Mouse (Mus musculus) megakaryocyte, adult 5-6 weeks (primary cell): Measurements from ENCODE around the gene 9230102O04Rik. TPM values are rescaled to one million over a fixed set of nuclear protein-coding genes. Genes with fewer than 3 reads are reported as not detected.

ENCODE experiments used
- ATAC-seq: 2 replicates; pipeline ENCODE4 v1.8.0; 2016; ENCODE audit warnings: mild to moderate bottlenecking, inconsistent platforms; ENCODE audit not compliant: poor library complexity, severe bottlenecking
- total RNA-seq, 2 experiments: library from RNA; stranded (forward) in 1 of 2; stranded (reverse) in 1 of 2; fragments of 153-499, 151-499 nt in 1 of 2; fragments of 221-1000, 200-1000 nt in 1 of 2; gene quantifications; 2 replicates each; pipeline versions ENCODE4 v1.2.3 to v1.2.4; 2015 to 2017

9230102O04Rik gene
- total RNA-seq, 2 experiments from 2014 or later: not detected

DNA sequence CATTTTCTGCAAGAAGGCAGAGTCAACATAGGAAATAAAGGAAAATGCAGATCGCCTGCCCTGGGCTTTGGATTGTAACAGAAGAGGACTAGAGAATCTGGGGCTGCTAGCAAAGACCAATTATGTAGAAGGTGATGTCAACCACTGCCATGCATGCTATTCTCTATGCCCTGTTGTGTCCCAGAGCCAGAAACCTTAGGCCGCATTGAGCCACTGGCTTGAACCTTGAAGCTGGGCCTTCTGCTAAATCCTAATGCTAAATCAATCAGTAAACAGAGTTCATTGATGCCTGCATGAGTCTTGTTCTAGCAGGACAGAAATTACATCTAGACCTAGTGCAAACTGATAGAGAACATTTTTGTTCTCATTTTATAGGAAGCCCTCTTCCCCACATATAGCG is 3.3 kb downstream of the 9230102O04Rik start:
- ATAC-seq: no peak

DNA sequence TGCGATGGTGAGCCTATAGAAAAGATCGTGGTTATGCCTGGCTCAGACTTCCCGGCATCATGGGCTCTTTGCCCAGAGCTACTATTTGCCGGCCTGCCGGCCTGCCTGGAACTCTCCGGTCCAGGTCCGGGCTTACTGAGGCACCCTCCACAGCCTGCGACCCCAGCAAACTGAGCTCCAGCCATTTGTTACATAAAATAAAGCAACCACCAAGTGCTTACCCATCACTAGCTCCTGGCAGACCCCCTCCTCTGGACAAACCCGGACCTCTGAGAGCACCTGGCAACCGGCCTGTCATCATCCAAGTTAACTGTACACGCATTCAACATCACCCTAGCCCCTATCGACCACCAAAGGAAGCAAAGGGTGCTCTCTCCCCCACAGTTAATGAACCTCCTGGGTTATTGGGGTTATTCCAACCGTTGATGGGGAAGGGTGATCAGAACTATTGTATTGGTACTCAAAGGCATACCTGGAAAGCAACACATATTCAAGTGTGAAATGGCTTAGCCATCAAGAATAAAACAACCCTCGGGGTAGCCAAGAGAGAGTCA is 4.0 kb downstream of the 9230102O04Rik start:
- no peak for ATAC-seq

DNA sequence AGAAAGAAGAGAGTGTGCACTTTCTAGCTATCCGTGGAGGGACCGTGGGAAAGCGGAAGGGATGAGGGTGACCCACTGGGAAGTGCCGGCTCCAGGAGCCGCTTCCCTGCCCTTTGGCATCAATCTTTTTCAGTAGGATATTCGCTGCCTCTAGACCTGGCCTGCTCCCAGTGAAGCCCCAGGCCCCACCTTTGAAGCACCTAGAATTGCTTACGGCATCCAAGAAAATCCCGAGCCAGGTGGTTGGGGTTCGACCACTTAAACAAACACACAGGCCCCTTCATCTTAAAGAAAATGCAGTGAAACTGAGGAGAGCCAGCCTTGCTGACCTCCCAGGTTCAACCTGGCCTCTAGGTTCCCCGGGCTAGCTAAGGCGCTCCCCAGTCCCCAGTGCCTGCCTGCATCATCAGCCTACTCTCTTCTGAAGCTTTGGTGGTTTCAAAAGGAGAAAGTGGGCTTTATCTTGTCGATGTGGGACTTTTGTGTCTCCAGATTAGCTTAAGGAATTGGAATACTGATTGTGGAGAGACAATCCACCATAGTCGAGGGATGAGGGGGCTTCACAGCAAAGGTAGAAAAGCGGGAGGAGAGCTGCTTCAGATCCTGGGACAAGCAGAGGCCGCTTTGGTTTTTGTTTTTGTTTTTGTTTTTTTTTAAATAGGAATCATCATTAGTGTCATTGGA is 4.7 kb downstream of the 9230102O04Rik start:
- no peak for ATAC-seq

DNA sequence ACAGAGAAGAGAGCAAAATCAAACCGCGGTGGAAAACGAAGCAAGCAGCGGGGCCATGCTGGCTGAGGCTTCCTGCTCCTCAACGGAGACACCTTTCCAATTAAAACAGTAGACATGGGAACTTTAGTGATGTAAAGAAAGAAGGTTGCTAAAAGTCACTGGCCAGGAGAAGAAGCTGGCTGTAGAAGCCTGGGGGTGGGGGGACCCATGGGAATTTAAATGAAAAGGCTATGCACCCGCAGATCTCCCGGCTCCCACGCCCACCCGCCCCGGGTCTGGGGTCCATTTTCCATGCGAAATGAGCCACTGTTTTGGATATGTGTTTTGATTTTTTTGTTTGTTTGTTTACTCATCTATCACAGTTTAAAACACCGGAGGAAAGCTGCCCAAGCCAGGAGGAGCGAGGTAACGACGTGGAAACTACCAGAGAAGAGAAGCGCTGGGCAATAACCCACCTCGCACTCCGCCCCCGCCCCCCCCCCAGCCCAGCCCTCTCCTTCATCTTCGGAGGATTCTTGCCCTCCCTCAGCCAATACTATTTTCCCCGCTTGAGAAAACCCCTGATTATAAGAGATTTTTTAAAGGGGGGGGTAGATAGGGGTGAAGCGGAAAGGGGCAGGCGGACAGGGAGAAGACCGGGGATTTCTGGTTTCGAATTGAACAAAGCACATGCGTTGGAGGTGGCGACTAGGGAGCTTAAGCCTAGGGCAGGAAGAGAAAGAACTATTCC is 5.4 kb downstream of the 9230102O04Rik start:
- ATAC-seq: no peak

DNA sequence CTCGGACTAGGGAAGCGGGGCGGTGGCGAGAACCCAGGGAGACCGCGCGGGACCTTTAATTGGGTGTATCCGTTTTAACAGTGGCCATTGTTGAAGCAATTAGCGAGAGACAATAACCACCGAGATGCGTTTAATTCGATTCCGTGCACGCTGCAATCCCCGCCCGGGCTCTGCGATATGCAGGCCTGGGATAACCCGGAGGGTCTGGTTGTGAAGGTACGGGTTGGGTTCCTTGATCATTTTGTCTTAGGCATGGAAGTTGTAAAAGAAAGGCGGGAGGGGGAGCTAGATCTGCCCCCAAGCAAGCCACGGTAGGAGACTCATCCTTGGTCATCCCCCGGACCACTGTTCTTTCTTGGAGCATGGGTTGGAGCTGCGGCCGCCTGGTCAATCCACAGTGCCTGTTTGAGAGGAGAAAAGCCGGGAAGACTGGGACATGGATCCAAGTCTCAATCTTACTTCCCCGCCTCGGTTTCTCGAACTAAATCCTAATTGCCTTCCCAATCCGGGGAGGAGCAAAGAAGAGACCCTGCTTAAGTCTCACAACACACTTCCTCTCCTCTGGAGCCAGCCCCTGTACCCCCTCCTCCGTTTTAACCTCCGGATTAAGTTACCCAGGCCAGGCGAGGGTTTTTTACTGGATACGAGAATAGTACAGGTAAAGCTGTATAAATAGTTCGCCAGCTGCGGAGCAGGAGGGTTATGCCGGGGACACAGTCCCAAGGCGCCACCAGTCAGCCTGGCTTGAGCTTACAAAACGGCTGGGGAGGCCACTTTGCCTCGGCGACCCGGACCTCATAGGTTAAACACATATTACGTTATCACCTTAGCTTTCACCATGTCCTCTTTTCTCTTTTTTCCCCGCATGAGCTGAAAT is 6.2 kb downstream of the 9230102O04Rik start:
- no peak for ATAC-seq

- no peak for ATAC-seq
These were observed 6.9 kb downstream of the 9230102O04Rik start for GRCm38 (mm10) chr2:9882371-9882925.

GRCm38 (mm10) chr2:9881611-9882023 is 7.7 kb downstream of the 9230102O04Rik start:
- no peak for ATAC-seq

- no peak for ATAC-seq
These were observed 8.2 kb downstream of the 9230102O04Rik start, which contains the start of gene 4930412O13Rik for GRCm38 (mm10) chr2:9881051-9881591. 4930412O13Rik (plus strand) TSS chr2:9881252.

DNA sequence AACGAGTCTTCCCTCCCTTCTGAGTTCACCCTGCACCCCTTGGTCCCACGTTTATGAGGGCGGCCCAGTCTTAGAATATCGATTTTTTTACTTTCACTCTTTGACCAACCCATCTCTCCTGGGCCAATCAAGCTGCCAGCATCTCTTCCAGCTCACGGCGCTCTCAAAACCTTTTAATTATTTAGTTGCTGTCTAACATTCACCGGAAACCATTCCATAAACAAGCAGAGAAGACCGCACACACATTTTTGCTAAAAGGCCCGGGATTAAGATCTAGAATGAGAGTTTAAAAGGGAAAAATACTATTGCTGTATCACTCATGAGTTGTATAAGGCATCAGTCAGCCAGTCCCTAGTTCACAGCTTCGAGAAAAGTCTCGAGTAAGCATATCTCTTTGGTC is 9.1 kb downstream of the 9230102O04Rik start:
- no peak for ATAC-seq

DNA sequence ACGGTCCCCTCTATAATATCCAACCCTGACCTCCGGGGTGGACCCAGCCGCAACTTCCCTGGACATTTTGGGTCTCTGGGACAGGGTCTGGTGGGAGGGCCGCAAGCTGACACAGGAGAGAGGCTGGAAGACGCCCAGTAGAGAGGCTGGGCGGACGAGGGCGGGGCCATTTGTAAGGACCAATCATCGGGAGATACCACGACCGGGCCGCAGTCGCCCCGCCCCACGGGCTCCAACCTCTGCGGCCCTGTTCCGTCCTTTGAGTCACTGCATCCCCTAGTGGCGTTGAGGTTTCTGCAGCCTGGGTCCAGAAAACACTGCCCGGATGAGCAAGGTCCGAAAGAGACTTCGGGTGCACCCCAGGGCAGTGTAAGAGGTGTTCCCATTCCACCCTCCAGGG is 9.8 kb downstream of the 9230102O04Rik start:
- peak; percentile 88 for ATAC-seq

DNA sequence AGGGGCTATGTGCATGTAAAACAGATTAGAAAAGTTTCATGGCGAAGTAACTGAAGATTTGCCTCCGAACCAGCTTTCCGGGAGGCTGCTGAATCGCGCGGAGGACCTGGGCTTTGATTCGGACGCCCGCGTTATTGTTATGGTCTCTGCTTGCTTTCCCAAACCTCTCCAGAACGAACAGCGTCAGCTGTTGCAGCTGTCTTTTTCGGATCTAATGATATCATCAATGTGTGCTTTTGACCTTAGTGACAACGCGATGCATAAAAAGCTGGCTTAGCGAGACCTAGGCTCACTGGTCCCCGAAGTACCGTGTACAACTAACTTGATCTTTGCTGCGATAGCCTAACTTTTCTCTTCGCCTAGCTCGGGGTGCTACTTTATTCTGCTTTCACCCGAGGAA is 10.2 kb downstream of the 9230102O04Rik start:
- peak; percentile 20 for ATAC-seq

- peak; percentile 22; the same call in 1 of the 2 replicates for ATAC-seq
These were observed 10.7 kb downstream of the 9230102O04Rik start for GRCm38 (mm10) chr2:9878564-9879081.

- ATAC-seq: no peak
These were observed 11.3 kb downstream of the 9230102O04Rik start for GRCm38 (mm10) chr2:9877966-9878563.

- ATAC-seq: no peak
These were observed 12.0 kb downstream of the 9230102O04Rik start for GRCm38 (mm10) chr2:9877326-9877690.

- ATAC-seq: no peak
These were observed 12.6 kb downstream of the 9230102O04Rik start for GRCm38 (mm10) chr2:9876621-9877325.

DNA sequence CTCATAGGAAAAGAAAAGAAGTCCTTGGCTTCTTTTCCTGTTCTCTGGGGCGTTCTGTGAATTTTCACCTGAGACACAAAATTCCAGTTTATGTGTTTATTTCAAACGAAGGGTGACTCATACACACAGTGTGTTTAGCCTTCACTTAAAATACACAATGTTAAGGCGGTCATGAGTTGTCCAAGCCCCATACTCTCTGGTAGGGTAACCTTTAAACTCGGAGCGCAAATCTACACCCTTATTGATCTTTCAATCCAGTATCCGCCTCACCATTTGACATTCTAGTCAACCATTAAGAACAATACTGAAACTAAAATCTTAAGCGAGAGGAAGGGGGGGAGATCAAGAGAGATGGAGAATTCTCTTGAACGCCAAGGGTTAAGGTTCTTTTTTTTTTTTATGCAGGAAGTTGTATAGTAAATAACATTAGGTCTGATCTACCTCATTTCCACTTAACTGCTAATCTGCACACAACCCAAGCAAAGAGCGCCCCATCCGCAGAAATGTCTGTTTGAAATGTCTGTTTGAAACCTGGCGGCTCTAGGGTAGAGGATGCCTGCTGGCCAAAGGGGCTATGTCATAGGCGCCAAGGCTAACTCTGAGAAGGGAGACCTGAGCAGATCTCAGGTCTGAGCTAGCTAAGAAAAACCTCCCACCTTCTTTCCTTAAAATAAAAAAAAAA is 13.5 kb downstream of the 9230102O04Rik start:
- no peak for ATAC-seq

DNA sequence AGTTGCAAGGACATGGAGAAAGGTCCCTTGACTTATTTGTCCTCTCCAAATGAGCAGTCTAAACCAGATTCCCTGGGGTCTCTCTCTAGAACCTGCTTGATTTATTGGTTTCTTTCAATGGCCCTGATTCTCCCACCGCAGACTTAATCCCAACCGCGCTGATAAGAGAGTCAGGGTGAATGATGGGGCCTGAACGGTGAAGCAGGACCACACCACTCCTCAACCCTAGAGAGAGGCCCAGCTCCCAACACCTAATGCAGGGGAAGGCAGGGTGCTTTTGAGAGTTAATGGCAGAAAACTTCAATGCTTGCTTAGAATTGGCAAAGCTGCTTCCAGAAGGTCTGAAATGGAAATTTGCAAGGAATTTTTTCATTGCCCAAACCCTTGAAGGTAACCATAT is 14.1 kb downstream of the 9230102O04Rik start:
- no peak for ATAC-seq

- no peak for ATAC-seq
These were observed 14.7 kb downstream of the 9230102O04Rik start for GRCm38 (mm10) chr2:9874467-9875219.
